Mouse (Mus musculus) ES-Bruce4 (cell line): ENCODE results near the gene Twf1.

Experiments
- CTCF ChIP-seq: IDR thresholded peaks from one replicate; pipeline ENCODE4 v1.8.1; 2011; ENCODE audit warnings: low read depth, low read length
- EP300 ChIP-seq: IDR thresholded peaks from 2 replicates; pipeline ENCODE4 v1.6.1; 2011; ENCODE audit warnings: low read depth, low read length; ENCODE audit not compliant: insufficient read depth
- POLR2A ChIP-seq: IDR thresholded peaks from one replicate; pipeline ENCODE4 v1.8.1; 2011; ENCODE audit warnings: low read length; ENCODE audit not compliant: insufficient read depth

GRCm38 (mm10) chr15:94557442-94557841 lies 32.2 kb downstream of the Twf1 start:
- TF ChIP-seq CTCF (peak; percentile 84), EP300 (no peak), POLR2A (no peak)
